Mouse (Mus musculus) ES-E14 (cell line): ENCODE results near the gene Cpne7.

Source experiments
- CHD2 ChIP-seq: IDR thresholded peaks from 2 replicates; pipeline ENCODE4 v1.6.1; 2014; ENCODE audit warnings: mild to moderate bottlenecking, low read depth, low read length, inconsistent platforms
- MAFK ChIP-seq: IDR thresholded peaks from 2 replicates; pipeline ENCODE4 v1.6.1; 2014; ENCODE audit warnings: mild to moderate bottlenecking, low read depth, low read length, inconsistent platforms; ENCODE audit not compliant: insufficient read depth
- ZC3H11A ChIP-seq: IDR thresholded peaks from 2 replicates; pipeline ENCODE4 v1.6.1; 2012; ENCODE audit warnings: low read depth, mild to moderate bottlenecking, inconsistent platforms, low read length, borderline replicate concordance
- ZNF384 ChIP-seq: IDR thresholded peaks from 2 replicates; pipeline ENCODE4 v1.6.1; 2012; ENCODE audit warnings: low read depth, low read length, inconsistent platforms

GRCm38 (mm10) chr8:123134149-123134713 is 17.1 kb downstream of the Cpne7 start:
- TF ChIP-seq ZNF384: no peak
- TF ChIP-seq CHD2: no peak
- TF ChIP-seq ZC3H11A: no peak
- TF ChIP-seq MAFK: no peak
